ENCODE assay signal across 8 mouse cellular contexts in the genomic region with DNA sequence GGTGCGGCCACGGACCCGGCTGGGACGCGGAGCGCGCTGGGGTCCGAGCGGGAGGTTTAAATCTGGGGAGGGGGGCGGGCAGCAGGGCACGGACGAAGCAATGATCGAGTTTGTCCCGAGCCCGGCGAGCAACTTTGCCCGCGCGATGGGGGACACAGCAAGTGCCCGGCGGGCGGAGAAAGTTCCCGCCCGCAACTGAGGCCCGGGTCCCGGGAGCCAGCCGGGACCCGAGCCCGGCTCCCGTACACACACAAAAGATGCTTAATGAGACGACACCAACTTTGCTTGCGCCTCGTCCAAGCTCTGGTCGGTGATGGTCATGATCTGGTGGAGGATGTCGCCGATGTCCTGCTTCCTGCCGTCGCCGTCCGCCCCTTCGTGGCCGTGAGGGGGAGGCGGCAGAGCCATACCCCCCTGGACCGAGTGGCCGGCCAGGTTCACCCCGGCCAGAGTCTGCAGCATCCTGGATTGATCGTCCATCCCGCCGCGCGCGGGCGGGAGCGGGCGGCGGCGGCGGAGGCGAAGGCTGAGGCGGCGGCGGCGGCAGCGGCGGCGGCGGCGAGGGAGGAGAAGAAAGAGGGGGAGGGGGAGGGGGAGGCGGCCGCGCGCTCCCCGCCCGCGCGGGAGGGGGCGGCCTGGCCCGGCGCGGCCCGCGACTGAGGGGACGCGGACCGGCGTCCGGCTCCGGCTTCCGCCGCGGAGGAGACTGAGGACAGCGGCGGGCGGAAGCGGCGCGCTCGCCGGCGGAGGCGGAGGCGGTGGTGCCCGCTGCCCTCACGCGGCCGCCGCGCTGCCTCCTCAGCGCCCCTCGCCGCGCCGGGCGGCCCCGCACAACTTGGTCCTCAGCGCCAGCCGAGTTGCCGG. TPM values are rescaled to one million over a fixed set of nuclear protein-coding genes. Genes with fewer than 3 reads are reported as not detected.
A peak's percentile ranks its signal among the peaks of the same experiment; 100 is the strongest.
DNase-seq lines count a peak whose midpoint lies in the region; ATAC-seq lines count a peak whose summit lies in the region.

No protein-coding gene starts in this region.

- H3K9ac ChIP-seq in embryonic facial prominence, embryonic 13.5 days, result peak overlapping the region; percentile 94

- H3K9me3 ChIP-seq in embryonic facial prominence, embryonic 13.5 days, result no peaks in the 10 kb centered on the region

- intact Hi-C loops in heart, postnatal 14 days (cut with DNase I), result loop anchor here (1.0 kb wide), 1 partner anchor 35 kb away; the partner anchor contains the start of gene Mapkap1

- H3K36me3 ChIP-seq in embryonic facial prominence, embryonic 13.5 days, result no peaks in the 10 kb centered on the region

- H3K4me2 ChIP-seq in embryonic facial prominence, embryonic 13.5 days, result peak overlapping the region; percentile 95

- H3K27me3 ChIP-seq in embryonic facial prominence, embryonic 13.5 days, result peaks cover 4% of the 10 kb centered on the region; the same call in 1 of the 2 replicates

- peaks cover 14% of the 10 kb centered on the region for H3K4me1 ChIP-seq in embryonic facial prominence, embryonic 13.5 days

- H3K27ac ChIP-seq in embryonic facial prominence, embryonic 13.5 days, result peak overlapping the region; percentile 95

- ATAC-seq in embryonic facial prominence, embryonic 13.5 days (ENCODE audit: insufficient number of reproducible peaks, insufficient read depth, low FRiP score, low TSS enrichment, low read depth), result 0 out of 2 replicates have a peak, but pooled peaks have one; percentile 23

- under 1% methylated on average over 78 of the region's 118 CpGs for WGBS in embryonic facial prominence, embryonic 13.5 days

- peak; percentile 19 for DNase-seq in ES-CJ7 (ENCODE audit: low read depth, low spot score)
- peak; percentile 62 to 77 for DNase-seq in adrenal gland, postnatal 36 days
- peak; percentile 61 to 76 for DNase-seq in heart, postnatal 14 days
- peak; percentile 63 to 77 for DNase-seq in kidney, postnatal 4 days
- DNase-seq in lung, postnatal 4 days, result peak; percentile 57 to 83
- DNase-seq in retina, postnatal 7 days (ENCODE audit: low read depth, low spot score), result peak; percentile 52
- peak; percentile 13 to 27 for DNase-seq in urinary bladder, postnatal 36 days (ENCODE audit: low spot score in 2 of 2)

- H3K4me3 ChIP-seq in embryonic facial prominence, embryonic 13.5 days, result peak overlapping the region; percentile 83

RNA-seq across cellular contexts. Expression of gene Pbx3, which starts 1.3 kb away (rescaled TPM):
- total RNA-seq in adrenal gland, postnatal 36 days (2021), result 100 to 1,000 TPM; 103 to 105 TPM
- polyA plus RNA-seq in embryonic facial prominence, embryonic 13.5 days (2015; fragmentation: Nextera tagmentation; extraction: Ambion mirVana), result 21.4 and 24.7 TPM in 2 replicates
- total RNA-seq in heart, postnatal 14 days (2021), result 10 to 100 TPM; 12.2 to 14.8 TPM

RNA-seq across cellular contexts. Expression of gene Mapkap1, which starts 34.9 kb away (rescaled TPM):
- 10 to 100 TPM; 77.5 to 88.6 TPM for total RNA-seq in adrenal gland, postnatal 36 days (2021)
- polyA plus RNA-seq in embryonic facial prominence, embryonic 13.5 days (2015; fragmentation: Nextera tagmentation; extraction: Ambion mirVana), result 106 and 107 TPM in 2 replicates
- 10 to 100 TPM; 61.0 to 64.4 TPM for total RNA-seq in heart, postnatal 14 days (2021)

Comparison
In these comparisons a context has a peak if more than half of its experiments do, and no peak if none do; other contexts are left out.
1. Peak in every context shown above with its lines: DNase-seq, ATAC-seq, H3K4me3 ChIP-seq and H3K27ac ChIP-seq.
2. DNase-seq: peak in every context shown above with its lines; median percentile 70 in kidney, postnatal 4 days; 70 in lung, postnatal 4 days; 70 in adrenal gland, postnatal 36 days; 68 in heart, postnatal 14 days; 52 in retina, postnatal 7 days; 20 in urinary bladder, postnatal 36 days; 19 in ES-CJ7.
3. RNA of gene Pbx3, which starts 1.3 kb away (total RNA-seq): 103 to 105 TPM in adrenal gland, postnatal 36 days; 12.2 to 14.8 TPM in heart, postnatal 14 days; every median in the first group is over 4 times any median in the second.